Mouse (Mus musculus) thymus, adult 2 months (tissue): ENCODE data around the gene Akr1b8. TPM values are rescaled to one million over a fixed set of nuclear protein-coding genes. Genes with fewer than 3 reads are reported as not detected.
"Not testable (repeated sequence)": the region's sequence is repeated elsewhere in the genome, so short reads cannot be mapped to it uniquely, and the experiment has no call there.

Experiments
- DNase-seq: peaks from one replicate; pipeline ENCODE4 v3.0.0; 2021
- H3K27ac ChIP-seq: fragments of 200-500 bp; 2 replicates; pipeline ENCODE4 v1.5.1; 2012; ENCODE audit warnings: low read length, control low read depth; ENCODE audit not compliant: control insufficient read depth, insufficient read depth
- H3K27me3 ChIP-seq: fragments of 200-500 bp; 2 replicates; pipeline ENCODE4 v1.6.1; 2012; ENCODE audit warnings: mild to moderate bottlenecking, low read length, moderate library complexity, mixed read lengths; ENCODE audit not compliant: control insufficient read depth, insufficient read depth
- H3K36me3 ChIP-seq: fragments of 200-500 bp; 2 replicates; pipeline ENCODE4 v1.6.1; 2012; ENCODE audit warnings: mild to moderate bottlenecking, low read length, moderate library complexity; ENCODE audit not compliant: control insufficient read depth, insufficient read depth
- H3K4me1 ChIP-seq: fragments of 200-500 bp; replicated peaks from 2 replicates; pipeline ENCODE4 v1.6.1; 2012; ENCODE audit warnings: low read length; ENCODE audit not compliant: control insufficient read depth, insufficient read depth
- H3K4me3 ChIP-seq: fragments of 200-500 bp; 2 replicates; pipeline ENCODE4 v1.5.1; 2012; ENCODE audit warnings: mild to moderate bottlenecking, low read length, control low read depth, moderate library complexity; ENCODE audit not compliant: control insufficient read depth, insufficient read depth
- CTCF ChIP-seq: fragments of 200-500 bp; IDR thresholded peaks from 2 replicates; pipeline ENCODE4 v1.5.1; 2012; ENCODE audit warnings: mild to moderate bottlenecking, control low read depth, low read length, moderate library complexity, borderline replicate concordance; ENCODE audit not compliant: control insufficient read depth, poor library complexity, insufficient read depth; ENCODE audit errors: extremely low read depth
- POLR2A ChIP-seq: fragments of 200-500 bp; IDR thresholded peaks from 2 replicates; pipeline ENCODE4 v1.6.1; 2012; ENCODE audit warnings: mild to moderate bottlenecking, low read length, control low read depth, moderate library complexity; ENCODE audit not compliant: control insufficient read depth, poor library complexity, insufficient read depth; ENCODE audit errors: extremely low read depth
- WGBS: fragments of 180-500 bp; shearing (Covaris S2); methylation state at CpG from one replicate; pipeline ENCODE4 v1.1.7; 2018; 5-methylcytosine and 5-hydroxymethylcytosine counted together
- polyA plus RNA-seq: library from polyadenylated mRNA; depleted of rRNA; stranded (reverse); fragments of >200 nt; gene quantifications from 2 replicates; pipeline ENCODE4 v1.2.3, GENCODE M21; 2012

The Akr1b8 gene
- polyA plus RNA-seq, 1 experiment, result 1.4 TPM

DNA sequence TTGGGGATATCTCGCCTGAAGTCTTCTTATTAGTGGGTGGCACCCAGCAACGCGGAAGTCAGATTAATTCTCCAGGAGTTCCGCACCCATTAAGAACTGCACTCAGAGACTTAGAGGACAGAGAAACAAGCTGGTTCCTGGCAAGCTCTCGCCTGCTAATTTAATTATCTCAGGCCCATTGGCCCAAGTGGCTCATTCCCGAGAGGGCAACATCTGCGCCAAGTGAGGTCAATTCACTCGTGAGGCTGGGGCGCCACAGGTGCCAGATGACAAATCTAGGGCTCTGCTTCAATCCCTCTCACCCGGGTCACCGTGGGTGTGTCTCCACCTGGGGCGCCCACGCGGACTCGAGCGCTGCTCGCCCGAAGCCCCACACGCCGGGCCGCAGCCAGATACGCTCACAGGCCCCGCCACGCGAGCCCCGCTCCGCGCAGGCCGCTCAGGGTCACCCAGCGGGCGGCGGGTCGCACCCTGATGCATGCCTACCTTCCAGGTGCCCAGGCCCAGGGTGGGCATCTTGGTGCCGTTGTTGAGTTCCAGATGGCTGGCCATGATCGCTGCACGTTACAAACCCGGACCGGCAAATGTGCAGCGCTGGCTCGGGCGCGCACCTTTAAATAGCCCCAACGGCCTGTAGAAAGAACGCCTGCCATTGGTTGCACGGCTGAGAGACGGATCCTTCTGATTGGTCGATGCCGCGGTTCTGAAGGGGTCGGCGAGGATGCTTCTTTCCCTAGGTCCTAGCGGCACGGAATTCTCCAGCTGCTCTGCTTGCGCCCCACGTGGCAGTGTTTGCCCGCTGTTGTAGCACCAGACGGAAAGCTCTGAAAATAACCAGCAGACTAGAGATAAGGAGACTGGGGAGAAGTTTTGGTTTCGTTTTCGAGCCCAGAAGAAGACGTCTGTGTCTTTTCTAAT lies 36.8 kb upstream of the Akr1b8 start, which contains the start of gene Akr1b3:
TSS of gene Akr1b3 (minus strand) at position 625 of the 918 bp plus-strand sequence.
- WGBS, result under 1% methylated on average over 60 of the region's 60 CpGs
- Histone ChIP-seq H3K27ac (no peak within 1 kb of the TSS; the same call in 1 of the 2 replicates), H3K27me3 (no peaks in the 10 kb centered on the region), H3K36me3 (peaks cover 2% of the 10 kb centered on the region; the same call in 1 of the 2 replicates), H3K4me1 (peaks cover 3% of the 10 kb centered on the region), H3K4me3 (peak within 1 kb of the TSS; percentile 75)
- DNase-seq, result peak; percentile 87
- peak; percentile 75 for TF ChIP-seq CTCF
- TF ChIP-seq POLR2A, result peak; percentile 71; the same call in 1 of the 2 replicates

GRCm38 (mm10) chr6:34318172-34318571 lies 35.7 kb upstream of the Akr1b8 start:
- Histone ChIP-seq H3K36me3 (no peaks in the 10 kb centered on the region), H3K4me3 (no peak overlapping the region), H3K4me1 (peaks cover 3% of the 10 kb centered on the region), H3K27ac (no peak overlapping the region), H3K27me3 (no peaks in the 10 kb centered on the region)
- whole genome bisulfite sequencing, result 44% methylated on average over 5 of the region's 5 CpGs
- TF ChIP-seq POLR2A (no peak), CTCF (no peak)
- DNase-seq, result peak; percentile 8

DNA sequence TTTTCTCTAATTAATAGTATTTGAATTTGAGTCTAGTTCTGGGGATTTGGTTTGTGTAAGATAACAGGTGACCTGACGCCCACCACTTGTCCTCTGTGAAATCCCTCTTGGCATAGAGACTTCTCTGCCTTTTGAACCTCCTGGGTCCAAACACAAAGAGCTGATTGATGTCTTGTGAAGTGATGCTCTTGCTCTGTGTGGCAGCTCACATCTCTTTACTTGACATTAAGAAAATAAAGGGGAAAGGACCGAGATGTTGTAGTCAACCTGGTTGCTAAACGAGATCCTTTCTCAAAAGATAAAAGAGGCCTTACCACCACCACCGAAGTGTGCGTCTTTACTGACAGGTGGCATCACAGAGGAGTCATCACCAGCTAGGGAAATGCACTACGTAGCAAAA lies 35.3 kb upstream of the Akr1b8 start:
- no peaks in the 10 kb centered on the region for H3K27me3 ChIP-seq
- no peaks in the 10 kb centered on the region for H3K36me3 ChIP-seq
- H3K4me1 ChIP-seq, result peaks cover 3% of the 10 kb centered on the region
- peak; percentile 32 for DNase-seq
- no peak overlapping the region for H3K4me3 ChIP-seq
- no peak for TF ChIP-seq CTCF
- TF ChIP-seq POLR2A, result no peak
- no peak overlapping the region for H3K27ac ChIP-seq
- WGBS, result 24% methylated on average over 6 of the region's 6 CpGs

DNA sequence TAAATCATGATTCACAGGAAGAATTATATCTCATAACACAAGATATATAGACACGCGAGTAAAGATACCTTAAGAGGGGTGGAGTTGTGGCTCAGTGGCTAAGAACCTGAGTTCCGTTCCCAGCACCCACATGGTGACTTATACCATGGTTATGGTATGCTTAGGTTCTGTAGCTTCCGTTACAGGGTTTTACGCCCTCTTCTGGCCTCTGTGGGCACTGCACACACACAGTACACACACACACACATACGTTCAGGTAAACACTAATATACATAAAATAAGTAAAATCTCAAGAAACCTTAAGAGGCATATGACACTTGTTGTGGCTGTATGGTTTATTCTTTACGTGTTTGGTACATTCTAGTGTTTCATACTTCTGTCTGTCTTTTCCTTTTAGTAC lies 31.8 kb upstream of the Akr1b8 start:
- peaks cover 5% of the 10 kb centered on the region for H3K4me1 ChIP-seq
- WGBS, result 96% methylated on average over 7 of the region's 7 CpGs
- TF ChIP-seq POLR2A, result no peak
- H3K4me3 ChIP-seq, result no peak overlapping the region
- DNase-seq, result no peak
- no peaks in the 10 kb centered on the region for H3K27me3 ChIP-seq
- no peaks in the 10 kb centered on the region for H3K36me3 ChIP-seq
- no peak overlapping the region for H3K27ac ChIP-seq

GRCm38 (mm10) chr6:34331379-34331778 lies 22.5 kb upstream of the Akr1b8 start:
- H3K27ac ChIP-seq, result no peak overlapping the region
- WGBS, result 96% methylated on average over 5 of the region's 5 CpGs
- no peak overlapping the region for H3K4me3 ChIP-seq
- no peaks in the 10 kb centered on the region for H3K4me1 ChIP-seq
- no peaks in the 10 kb centered on the region for H3K36me3 ChIP-seq
- no peak for DNase-seq
- no peaks in the 10 kb centered on the region for H3K27me3 ChIP-seq
- TF ChIP-seq CTCF (no peak), POLR2A (no peak)

- not testable (repeated sequence) for H3K36me3 ChIP-seq, H3K27ac ChIP-seq, H3K4me1 ChIP-seq, DNase-seq, H3K27me3 ChIP-seq, H3K4me3 ChIP-seq
- WGBS, result 95% methylated on average over 12 of the region's 12 CpGs
Measured at GRCm38 (mm10) chr6:34331804-34332203, 22.1 kb upstream of the Akr1b8 start.
